8 mouse cellular contexts compared by ENCODE assay signal in genomic region chr19:53529705-53530562, GRCm38 (mm10). TPM values are rescaled to one million over a fixed set of nuclear protein-coding genes. Genes with fewer than 3 reads are reported as not detected.
A peak's percentile ranks its signal among the peaks of the same experiment; 100 is the strongest.
DNase-seq lines count a peak whose midpoint lies in the region; ATAC-seq and TF ChIP-seq lines count a peak whose summit lies in the region.

No protein-coding gene starts in this region.

- H3K36me3 ChIP-seq in forebrain, postnatal 0 days (ENCODE audit: insufficient read depth), result no peaks in the 10 kb centered on the region
- peaks cover 6% of the 10 kb centered on the region for H3K36me3 ChIP-seq in spleen, adult 2 months (ENCODE audit: control insufficient read depth, insufficient read depth, low read length)

- no peak for ATAC-seq in cerebellum, adult (ENCODE audit: insufficient number of reproducible peaks, low FRiP score, low TSS enrichment)
- 0 out of 2 replicates have a peak, but pooled peaks have one; percentile 6 for ATAC-seq in forebrain, postnatal 0 days

- no peaks in the 10 kb centered on the region for H3K9me3 ChIP-seq in forebrain, postnatal 0 days (ENCODE audit: low read length)

- H3K27me3 ChIP-seq in forebrain, postnatal 0 days (ENCODE audit: insufficient read depth, low read length), result peaks cover 18% of the 10 kb centered on the region
- no peaks in the 10 kb centered on the region for H3K27me3 ChIP-seq in spleen, adult 2 months (ENCODE audit: control insufficient read depth, insufficient read depth, low read length)

- H3K9ac ChIP-seq in forebrain, postnatal 0 days, result peak overlapping the region; percentile 55

- H3K4me1 ChIP-seq in bone marrow, adult 2 months (ENCODE audit: control insufficient read depth, insufficient read depth, low read length), result no peaks in the 10 kb centered on the region
- H3K4me1 ChIP-seq in forebrain, postnatal 0 days (ENCODE audit: insufficient read depth), result no peaks in the 10 kb centered on the region
- peaks cover 9% of the 10 kb centered on the region for H3K4me1 ChIP-seq in spleen, adult 2 months (ENCODE audit: control insufficient read depth, insufficient read depth, insufficient read length)

- peak overlapping the region; percentile 71 for H3K27ac ChIP-seq in bone marrow, adult 2 months (ENCODE audit: control insufficient read depth, insufficient read depth, low read depth, low read length, poor library complexity)
- no peak overlapping the region for H3K27ac ChIP-seq in forebrain, postnatal 0 days (ENCODE audit: low read depth, low read length)
- H3K27ac ChIP-seq in spleen, adult 2 months (ENCODE audit: insufficient read depth, low read length), result peak overlapping the region; percentile 75

- peak overlapping the region; percentile 72 for H3K4me3 ChIP-seq in bone marrow, adult 2 months (replicated peaks; ENCODE audit: control insufficient read depth, low read depth, low read length)
- peak overlapping the region; percentile 58 for H3K4me3 ChIP-seq in forebrain, postnatal 0 days (ENCODE audit: low read depth, low read length)
- peak overlapping the region; percentile 71 for H3K4me3 ChIP-seq in spleen, adult 2 months (ENCODE audit: extremely low read depth, insufficient read depth, insufficient read length)

- H3K4me2 ChIP-seq in forebrain, postnatal 0 days (ENCODE audit: low read depth), result peak overlapping the region; percentile 79

- TF ChIP-seq POLR2A in bone marrow, adult 2 months (IDR thresholded peaks at IDR 0.05; ENCODE audit: borderline replicate concordance, control insufficient read depth, low read depth, low read length), result peak; percentile 43; the same call in 1 of the 2 replicates
- TF ChIP-seq POLR2A in spleen, adult 2 months (IDR thresholded peaks at IDR 0.05; ENCODE audit: low read depth, low read length), result no peak

- WGBS in bone marrow, adult 2 months, result 3% methylated on average over 31 of the region's 31 CpGs
- WGBS in forebrain, postnatal 0 days, result 7% methylated on average over 31 of the region's 31 CpGs
- 6% methylated on average over 31 of the region's 31 CpGs for WGBS in spleen, adult 2 months

- peak; percentile 76 for DNase-seq in cerebellum, adult 11-12 months
- no peak for DNase-seq in forebrain, postnatal 0 days
- peak; percentile 47 for DNase-seq in kidney, adult 9 months
- peak; percentile 38 for DNase-seq in lung, postnatal 25 days (ENCODE audit: low spot score)
- DNase-seq in spleen, adult 2 months (ENCODE audit: low read depth in 1 of 2, low spot score in 2 of 2), result peak in 1 of 2 experiments; percentile 50
- DNase-seq in left cerebral cortex, adult 11 months (ENCODE audit: low spot score), result no peak

- no peak for TF ChIP-seq CTCF in bone marrow, adult 2 months (IDR thresholded peaks at IDR 0.05; ENCODE audit: control insufficient read depth, insufficient read depth, low read length)
- no peak for TF ChIP-seq CTCF in forebrain, postnatal 0 days (IDR thresholded peaks at IDR 0.05; ENCODE audit: low read depth)
- TF ChIP-seq CTCF in spleen, adult 2 months (IDR thresholded peaks at IDR 0.05; ENCODE audit: extremely low read depth, insufficient read depth, insufficient read length, insufficient replicate concordance), result no peak

RNA-seq across cellular contexts. Expression of gene Dusp5, which starts 1.0 kb away (rescaled TPM):
- 4.4 and 9.7 TPM in 2 replicates for polyA plus RNA-seq in bone marrow, adult 2 months (2011; ENCODE audit: insufficient read depth, insufficient read length, low replicate concordance, missing spikeins)
- total RNA-seq in forebrain, postnatal 0 days (2014; rRNA removed), result 7.5 and 7.6 TPM in 2 replicates
- 3.9 and 5.0 TPM in 2 replicates for polyA plus RNA-seq in forebrain, postnatal 0 days (2015; fragmentation: Nextera tagmentation; extraction: Ambion mirVana)
- 10.9 and 19.4 TPM in 2 replicates for polyA plus RNA-seq in spleen, adult 2 months (2012; rRNA removed)

RNA-seq across cellular contexts. Expression of gene Nutf2-ps1, which starts 58.9 kb away (rescaled TPM):
- 19.2 and 23.5 TPM in 2 replicates for polyA plus RNA-seq in bone marrow, adult 2 months (2011; ENCODE audit: insufficient read depth, insufficient read length, low replicate concordance, missing spikeins)
- 72.1 and 78.8 TPM in 2 replicates for total RNA-seq in forebrain, postnatal 0 days (2014; rRNA removed)
- polyA plus RNA-seq in forebrain, postnatal 0 days (2015; fragmentation: Nextera tagmentation; extraction: Ambion mirVana), result 184 and 209 TPM in 2 replicates
- 63.5 and 68.4 TPM in 2 replicates for polyA plus RNA-seq in spleen, adult 2 months (2012; rRNA removed)

Comparison
In these comparisons a context has a peak if more than half of its experiments do, and no peak if none do; other contexts are left out.
1. DNase-seq: peak in cerebellum, adult 11-12 months (single experiment), kidney, adult 9 months (single experiment) and lung, postnatal 25 days (single experiment); none in forebrain, postnatal 0 days (single experiment) and left cerebral cortex, adult 11 months (single experiment).
2. Peak in every context shown above with its lines, with median percentiles within 50 percentile points of each other: H3K4me3 ChIP-seq.